Mouse (Mus musculus) E14TG2a.4 (cell line): ENCODE results near the gene Kcnip1.

ENCODE experiments used
- CTCF ChIP-seq: conservative IDR thresholded peaks from 2 replicates; pipeline ENCODE4 v1.5.1; 2014; ENCODE audit warnings: low read length
- POU5F1 ChIP-seq: IDR thresholded peaks from 2 replicates; pipeline ENCODE4 v1.6.1; 2014; ENCODE audit warnings: low read length, borderline replicate concordance

GRCm38 (mm10) chr11:33927321-33927720 lies 65.6 kb downstream of the Kcnip1 start:
- TF ChIP-seq CTCF = no peak
- TF ChIP-seq POU5F1 = no peak
